Mouse (Mus musculus): ENCODE data around the gene Prl6a1. TPM values are rescaled to one million over a fixed set of nuclear protein-coding genes. Genes with fewer than 3 reads are reported as not detected.

Prl6a1 gene
- not detected in 2 replicates for polyA plus RNA-seq (2016; fragmentation: Nextera tagmentation; extraction: Ambion mirVana)

DNA sequence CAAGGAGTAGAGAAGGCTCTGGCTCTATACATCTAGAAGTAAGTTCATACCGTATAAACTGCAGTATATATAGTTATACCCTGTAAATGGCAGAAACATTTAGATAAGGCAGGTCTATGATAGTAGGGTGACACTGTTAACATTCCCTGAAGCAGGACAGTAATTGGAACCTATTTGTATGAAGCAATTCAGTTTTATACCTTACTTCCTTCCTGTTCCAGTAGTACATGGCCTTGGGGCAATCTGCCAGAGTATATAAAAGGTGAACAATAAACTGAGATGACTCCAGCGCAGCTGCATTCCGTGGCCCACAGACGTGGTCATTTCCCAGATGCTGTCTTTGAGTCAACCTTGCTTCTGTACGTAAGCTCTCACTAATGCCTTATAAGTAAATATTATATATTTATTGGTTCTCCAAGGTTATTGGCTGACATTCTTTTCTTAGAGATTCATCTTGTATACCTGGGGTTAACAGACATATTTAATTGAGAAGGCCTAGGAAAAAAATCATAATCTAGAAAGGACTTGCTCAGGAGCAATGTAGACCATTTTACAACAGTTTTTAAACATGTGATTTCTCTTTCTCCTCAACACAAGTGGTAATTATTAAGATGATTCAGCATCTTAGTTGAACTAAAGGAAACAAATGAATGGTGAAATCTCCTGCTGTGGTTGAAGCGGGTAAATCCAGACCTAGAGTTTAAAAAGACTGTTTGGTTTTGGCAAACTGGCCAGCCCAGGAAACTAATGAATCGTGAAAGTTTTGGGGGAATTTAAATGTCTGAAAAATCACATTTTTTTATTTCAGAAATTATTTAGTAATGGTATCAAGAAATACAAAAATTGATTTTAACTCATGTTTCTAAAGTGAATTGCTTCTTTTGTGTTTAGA, at the start of gene Prl6a1:
TSS of gene Prl6a1 (plus strand) at position 294 of the 892 bp plus-strand sequence.
- ATAC-seq (ENCODE audit: insufficient number of reproducible peaks, insufficient read depth, low FRiP score, low TSS enrichment) = no peak
- H3K9me3 ChIP-seq = no peaks in the 10 kb centered on the region
- no peaks in the 10 kb centered on the region for H3K27me3 ChIP-seq
- no peaks in the 10 kb centered on the region for H3K36me3 ChIP-seq
- WGBS = 81% methylated on average over 7 of the region's 7 CpGs
- no peak within 1 kb of the TSS for H3K4me3 ChIP-seq
- no peak within 1 kb of the TSS for H3K9ac ChIP-seq
- no peak within 1 kb of the TSS for H3K4me2 ChIP-seq (replicated peaks)
- no peaks in the 10 kb centered on the region for H3K4me1 ChIP-seq
- no peak within 1 kb of the TSS for H3K27ac ChIP-seq

DNA sequence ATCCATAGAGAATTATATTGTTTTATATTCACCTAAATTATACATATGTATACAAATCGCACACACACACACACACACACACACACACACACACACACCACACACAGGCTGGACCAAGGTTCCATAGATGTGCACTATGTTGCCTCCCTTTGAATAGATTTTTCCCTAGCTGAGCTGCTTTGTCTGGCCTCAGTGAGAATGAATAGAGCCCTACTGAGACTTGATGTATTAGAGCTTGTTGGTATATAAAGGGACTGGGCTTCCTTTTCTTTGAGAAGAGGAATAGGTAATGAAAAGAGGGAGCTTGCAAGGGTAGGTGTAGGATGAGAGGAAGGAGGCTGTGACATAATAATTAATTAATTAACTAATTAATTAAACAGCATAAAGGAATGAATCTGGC, 22.6 kb downstream of the Prl6a1 start:
- no peak overlapping the region for H3K4me3 ChIP-seq
- no peak for ATAC-seq (ENCODE audit: insufficient number of reproducible peaks, insufficient read depth, low FRiP score, low TSS enrichment)
- H3K36me3 ChIP-seq = no peaks in the 10 kb centered on the region
- H3K4me2 ChIP-seq (replicated peaks) = no peak overlapping the region
- H3K27me3 ChIP-seq = no peaks in the 10 kb centered on the region
- H3K9me3 ChIP-seq = no peaks in the 10 kb centered on the region
- WGBS = 85% methylated on average over 1 of the region's 1 CpGs
- no peak overlapping the region for H3K9ac ChIP-seq
- H3K4me1 ChIP-seq = no peaks in the 10 kb centered on the region
- no peak overlapping the region for H3K27ac ChIP-seq

DNA sequence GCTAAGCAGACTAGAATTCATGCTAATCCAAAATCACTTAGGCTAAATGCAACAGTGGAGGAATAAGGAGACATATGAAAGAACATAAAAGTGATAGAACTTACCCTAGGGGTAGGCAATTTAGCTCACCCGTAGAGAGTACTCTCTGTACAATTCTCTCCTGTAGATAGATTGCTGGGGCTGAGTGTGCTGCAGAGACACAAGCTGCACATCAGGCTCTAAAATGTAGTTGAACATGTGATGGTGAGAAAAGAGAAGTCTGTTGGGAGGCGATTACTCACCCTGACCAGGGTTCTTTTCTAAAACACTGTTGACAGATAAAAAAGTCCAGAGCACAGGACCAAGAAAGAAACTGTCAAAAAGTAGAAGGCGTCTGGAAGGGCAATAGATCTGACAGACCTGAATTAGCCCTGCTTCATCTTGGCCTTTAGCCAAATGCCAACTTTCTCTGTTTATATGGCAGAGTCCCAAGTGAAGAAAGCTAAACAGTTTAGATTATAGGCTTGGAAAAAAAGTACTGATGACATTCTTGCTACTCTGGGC, 30.4 kb downstream of the Prl6a1 start:
- no peak for ATAC-seq (ENCODE audit: insufficient number of reproducible peaks, insufficient read depth, low FRiP score, low TSS enrichment)
- H3K4me2 ChIP-seq (replicated peaks) = no peak overlapping the region
- H3K9ac ChIP-seq = no peak overlapping the region
- no peaks in the 10 kb centered on the region for H3K4me1 ChIP-seq
- no peak overlapping the region for H3K4me3 ChIP-seq
- no peaks in the 10 kb centered on the region for H3K27me3 ChIP-seq
- WGBS = 52% methylated on average over 3 of the region's 3 CpGs
- no peak overlapping the region for H3K27ac ChIP-seq
- no peaks in the 10 kb centered on the region for H3K36me3 ChIP-seq
- H3K9me3 ChIP-seq = no peaks in the 10 kb centered on the region

DNA sequence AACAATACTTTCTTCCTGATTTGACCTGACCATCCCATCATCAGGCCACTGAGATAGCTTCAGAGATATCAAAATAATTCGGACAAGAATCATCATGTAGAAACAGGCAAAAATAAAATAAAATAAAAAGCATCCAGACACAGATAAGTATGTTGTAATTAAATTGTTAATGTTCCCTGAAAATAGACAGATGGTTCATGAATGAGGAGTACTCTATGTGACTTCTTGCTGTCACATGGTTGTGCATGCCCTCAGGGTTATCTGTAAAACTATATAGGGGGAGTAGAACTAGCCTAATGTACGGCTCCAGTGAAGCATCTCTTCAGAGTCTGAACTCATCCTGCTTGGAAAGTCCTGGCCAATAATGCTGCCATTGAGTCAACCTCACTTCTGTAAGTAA, 32.9 kb downstream of the Prl6a1 start, which contains the start of gene Prl8a2:
TSS of gene Prl8a2 (plus strand) at position 301 of the 400 bp plus-strand sequence.
- H3K4me3 ChIP-seq = no peak within 1 kb of the TSS
- H3K9me3 ChIP-seq = no peaks in the 10 kb centered on the region
- ATAC-seq (ENCODE audit: insufficient number of reproducible peaks, insufficient read depth, low FRiP score, low TSS enrichment) = no peak
- no peaks in the 10 kb centered on the region for H3K36me3 ChIP-seq
- no peak within 1 kb of the TSS for H3K27ac ChIP-seq
- H3K9ac ChIP-seq = no peak within 1 kb of the TSS
- 60% methylated on average over 2 of the region's 2 CpGs for WGBS
- H3K4me1 ChIP-seq = no peaks in the 10 kb centered on the region
- H3K4me2 ChIP-seq (replicated peaks) = no peak within 1 kb of the TSS
- no peaks in the 10 kb centered on the region for H3K27me3 ChIP-seq

Other genes with a start within 250 kb of the Prl6a1 start
- not detected in 2 replicates for gene Prl3d1, start 218.4 kb upstream of the Prl6a1 start, polyA plus RNA-seq (2016; fragmentation: Nextera tagmentation; extraction: Ambion mirVana)
- gene Prl3d2, start 190.9 kb upstream of the Prl6a1 start, polyA plus RNA-seq (2016; fragmentation: Nextera tagmentation; extraction: Ambion mirVana) = not detected in 2 replicates
- gene Prl3d3, start 155.8 kb upstream of the Prl6a1 start, polyA plus RNA-seq (2016; fragmentation: Nextera tagmentation; extraction: Ambion mirVana) = not detected in 2 replicates
- not detected in 2 replicates for gene Prl3c1, start 116.0 kb upstream of the Prl6a1 start, polyA plus RNA-seq (2016; fragmentation: Nextera tagmentation; extraction: Ambion mirVana)
- gene Prl3b1, start 70.8 kb upstream of the Prl6a1 start, polyA plus RNA-seq (2016; fragmentation: Nextera tagmentation; extraction: Ambion mirVana) = 0.56 and 0.69 TPM in 2 replicates
- gene Prl3a1, start 53.2 kb upstream of the Prl6a1 start, polyA plus RNA-seq (2016; fragmentation: Nextera tagmentation; extraction: Ambion mirVana) = not detected in 2 replicates
- gene Prl8a2, start 33.0 kb downstream of the Prl6a1 start, polyA plus RNA-seq (2016; fragmentation: Nextera tagmentation; extraction: Ambion mirVana) = not detected in 2 replicates
- not detected in 2 replicates for gene Prl2b1, start 78.2 kb downstream of the Prl6a1 start, polyA plus RNA-seq (2016; fragmentation: Nextera tagmentation; extraction: Ambion mirVana)
- gene Prl8a6, start 126.1 kb downstream of the Prl6a1 start, polyA plus RNA-seq (2016; fragmentation: Nextera tagmentation; extraction: Ambion mirVana) = not detected in 2 replicates
- not detected in 2 replicates for gene Prl8a8, start 200.6 kb downstream of the Prl6a1 start, polyA plus RNA-seq (2016; fragmentation: Nextera tagmentation; extraction: Ambion mirVana)

All from embryonic facial prominence, embryonic 12.5 days (tissue).